Mouse (Mus musculus) bone marrow macrophage, adult 2 months (primary cell): ENCODE data around the gene Tctex1d2.

Source experiments
- CTCF ChIP-seq: IDR thresholded peaks from 2 replicates; pipeline ENCODE4 v1.5.1; 2012; ENCODE audit warnings: low read depth, mild to moderate bottlenecking, low read length, moderate library complexity
- POLR2A ChIP-seq: IDR thresholded peaks from 2 replicates; pipeline ENCODE4 v1.6.1; 2012; ENCODE audit warnings: mild to moderate bottlenecking, low read depth, low read length, borderline replicate concordance

DNA sequence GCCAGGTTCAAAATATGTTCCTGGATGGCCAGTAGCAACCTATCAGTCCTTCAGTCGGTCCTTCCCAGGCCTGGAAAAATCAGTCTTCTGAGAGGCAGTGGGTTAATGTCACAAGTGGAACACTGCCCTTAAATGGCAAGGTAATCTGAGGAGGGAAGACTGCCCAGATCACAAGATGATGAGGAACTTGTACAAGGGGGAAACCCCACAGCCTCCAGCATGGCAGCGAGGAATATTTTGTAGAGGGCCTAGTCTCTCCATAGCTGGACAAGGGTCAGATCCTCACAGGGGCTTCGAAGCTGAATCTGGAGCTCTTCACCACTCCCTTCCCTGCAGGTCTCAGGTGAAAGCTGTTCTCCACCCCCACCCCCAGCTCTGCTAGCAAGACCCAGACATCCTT is 16.7 kb upstream of the Tctex1d2 start:
- no peak for TF ChIP-seq POLR2A
- no peak for TF ChIP-seq CTCF
